Mouse (Mus musculus) kidney, embryonic 14.5 days (tissue): ENCODE measurements around the gene Cacnb2. TPM values are rescaled to one million over a fixed set of nuclear protein-coding genes. Genes with fewer than 3 reads are reported as not detected.

ENCODE experiments used
- polyA plus RNA-seq: library from polyadenylated mRNA; unstranded; fragments of >200 nt; fragmentation: Nextera tagmentation; extraction: Ambion mirVana; gene quantifications from 2 replicates; pipeline ENCODE4 v1.2.1, GENCODE M21; 2014

Gene Cacnb2
- polyA plus RNA-seq, 1 experiment from 2014 or later: 1.7 TPM

Other genes with a start within 250 kb of the Cacnb2 start
- gene Slc39a12, start 214.8 kb upstream of the Cacnb2 start, polyA plus RNA-seq: not detected in 2 replicates